Mouse (Mus musculus) ovary, postnatal 10 days (tissue): ENCODE measurements around the gene Rbks.

ENCODE experiments used
- DNase-seq: peaks from one replicate; pipeline ENCODE4 v3.0.0; 2022; ENCODE audit warnings: low spot score

Gene Rbks

GRCm38 (mm10) chr5:31583261-31583660, 114.2 kb downstream of the Rbks start:
- DNase-seq, result no peak

- DNase-seq, result no peak
These were observed 115.5 kb downstream of the Rbks start for GRCm38 (mm10) chr5:31581932-31582331.

GRCm38 (mm10) chr5:31581263-31581662, 116.2 kb downstream of the Rbks start:
- DNase-seq, result no peak

GRCm38 (mm10) chr5:31576539-31576975, 120.9 kb downstream of the Rbks start:
- no peak for DNase-seq
